Mouse (Mus musculus) midbrain, embryonic 14.5 days (tissue): ENCODE data around the gene Smim27. TPM values are rescaled to one million over a fixed set of nuclear protein-coding genes. Genes with fewer than 3 reads are reported as not detected.

Experiments used
- ATAC-seq: fragments of 200-750 bp; cut with Nextera tagmentation; 2 replicates; pipeline ENCODE4 v1.8.0; 2017; ENCODE audit warnings: moderate number of reproducible peaks, moderate library complexity; ENCODE audit not compliant: low FRiP score, low TSS enrichment
- DNase-seq: peaks from one replicate; pipeline ENCODE4 v3.0.0-alpha.2; 2015
- H3K27ac ChIP-seq: fragments of 300-500 bp; sonication (generic); replicated peaks from 2 replicates; pipeline ENCODE4 v1.5.1; 2014; ENCODE audit warnings: mild to moderate bottlenecking, low read depth, low read length, moderate library complexity
- H3K27me3 ChIP-seq: fragments of 300-500 bp; sonication (generic); 2 replicates; pipeline ENCODE4 v1.6.1; 2014; ENCODE audit warnings: low read length, control low read depth, mixed read lengths; ENCODE audit not compliant: control insufficient read depth, insufficient read depth
- H3K36me3 ChIP-seq: fragments of 300-500 bp; sonication (generic); 2 replicates; pipeline ENCODE4 v1.6.1; 2014; ENCODE audit warnings: low read length, control low read depth; ENCODE audit not compliant: control insufficient read depth, insufficient read depth
- H3K4me1 ChIP-seq: fragments of 300-500 bp; sonication (generic); 2 replicates; pipeline ENCODE4 v1.6.1; 2014; ENCODE audit warnings: mild to moderate bottlenecking, antibody characterized with exemption, low read length, control low read depth; ENCODE audit not compliant: control insufficient read depth, insufficient read depth
- H3K4me2 ChIP-seq: fragments of 300-500 bp; sonication (generic); 2 replicates; pipeline ENCODE4 v1.6.1; 2014; ENCODE audit warnings: mild to moderate bottlenecking, low read length, moderate library complexity
- H3K4me3 ChIP-seq: fragments of 300-500 bp; sonication (generic); replicated peaks from 2 replicates; pipeline ENCODE4 v1.5.1; 2014; ENCODE audit warnings: low read depth, low read length
- H3K9ac ChIP-seq: fragments of 300-500 bp; sonication (generic); replicated peaks from 2 replicates; pipeline ENCODE4 v1.6.1; 2014; ENCODE audit warnings: mild to moderate bottlenecking, low read length, moderate library complexity
- H3K9me3 ChIP-seq: fragments of 300-500 bp; sonication (generic); 2 replicates; pipeline ENCODE4 v1.6.1; 2016; ENCODE audit warnings: low read length, control low read depth, mixed read lengths; ENCODE audit not compliant: control insufficient read depth
- WGBS: fragments of 180-500 bp; shearing (Covaris S2); extraction: QIAGEN DNeasy Blood & Tissue Kit; methylation state at CpG from one replicate; pipeline ENCODE4 v1.1.7; 2014; 5-methylcytosine and 5-hydroxymethylcytosine counted together
- polyA plus RNA-seq: library from polyadenylated mRNA; unstranded; fragments of >200 nt; fragmentation: Nextera tagmentation; extraction: Ambion mirVana; gene quantifications from 2 replicates; pipeline ENCODE4 v1.2.1, GENCODE M21; 2014

The Smim27 gene
- polyA plus RNA-seq, 1 experiment from 2014 or later = 9.7 TPM

DNA sequence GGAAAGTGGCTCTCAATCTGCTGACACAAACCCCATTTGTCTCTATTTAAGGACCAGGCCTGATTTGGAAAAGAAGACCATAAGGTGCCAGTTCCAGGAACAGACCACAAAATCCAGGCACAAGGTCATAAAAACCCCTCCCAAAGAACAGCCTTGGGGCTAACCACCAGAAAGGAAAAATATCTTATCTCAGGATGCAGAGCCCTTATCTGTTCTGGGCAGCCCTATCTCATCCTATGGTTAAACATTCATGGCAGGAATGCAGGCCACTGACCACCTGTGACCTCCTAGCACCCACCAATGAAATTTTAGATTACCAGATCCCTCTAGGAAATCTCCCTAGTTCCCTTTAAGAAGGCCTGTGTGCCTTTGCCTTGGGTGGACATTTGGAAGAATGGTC is 40.3 kb downstream of the Smim27 start:
- DNase-seq (no peak), ATAC-seq (no peak)
- Histone ChIP-seq H3K27me3 (no peaks in the 10 kb centered on the region), H3K36me3 (no peaks in the 10 kb centered on the region), H3K9me3 (no peaks in the 10 kb centered on the region), H3K4me3 (no peak overlapping the region), H3K27ac (no peak overlapping the region), H3K4me1 (no peaks in the 10 kb centered on the region), H3K9ac (no peak overlapping the region), H3K4me2 (no peak overlapping the region)

DNA sequence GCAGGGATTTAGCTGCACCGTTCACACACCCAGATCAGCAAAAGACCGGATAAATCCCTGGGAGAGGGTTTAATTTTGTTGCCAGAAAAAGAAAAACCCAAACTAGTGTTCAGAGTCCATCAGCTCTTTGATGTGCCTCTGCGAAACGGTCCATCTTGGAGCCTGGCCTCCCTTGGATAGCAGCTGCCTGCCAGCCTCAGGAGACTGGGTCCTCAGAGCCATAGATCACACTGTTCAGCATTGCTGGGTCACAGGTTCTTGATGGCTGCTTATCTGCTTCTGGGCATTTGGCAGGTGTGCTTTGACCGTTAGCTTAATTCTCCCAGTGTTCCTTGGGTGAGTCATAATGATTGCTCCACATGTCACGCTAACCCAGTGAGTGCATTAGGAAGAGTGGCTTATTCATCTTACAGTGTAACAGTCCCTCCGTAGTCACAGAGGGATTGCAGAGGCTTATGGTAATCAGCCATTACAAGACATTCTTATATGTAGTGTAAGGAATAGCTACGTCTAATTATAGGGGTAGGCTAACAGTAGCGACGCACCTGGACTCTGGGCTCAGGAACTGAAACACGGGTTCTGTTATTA is 41.5 kb downstream of the Smim27 start:
- WGBS = 62% methylated on average over 11 of the region's 11 CpGs
- Histone ChIP-seq H3K27me3 (no peaks in the 10 kb centered on the region), H3K36me3 (no peaks in the 10 kb centered on the region), H3K9ac (no peak overlapping the region), H3K27ac (no peak overlapping the region), H3K4me1 (no peaks in the 10 kb centered on the region), H3K4me2 (no peak overlapping the region), H3K9me3 (no peaks in the 10 kb centered on the region), H3K4me3 (no peak overlapping the region)
- ATAC-seq (no peak; the same call in 1 of the 2 replicates), DNase-seq (peak; percentile 7)

DNA sequence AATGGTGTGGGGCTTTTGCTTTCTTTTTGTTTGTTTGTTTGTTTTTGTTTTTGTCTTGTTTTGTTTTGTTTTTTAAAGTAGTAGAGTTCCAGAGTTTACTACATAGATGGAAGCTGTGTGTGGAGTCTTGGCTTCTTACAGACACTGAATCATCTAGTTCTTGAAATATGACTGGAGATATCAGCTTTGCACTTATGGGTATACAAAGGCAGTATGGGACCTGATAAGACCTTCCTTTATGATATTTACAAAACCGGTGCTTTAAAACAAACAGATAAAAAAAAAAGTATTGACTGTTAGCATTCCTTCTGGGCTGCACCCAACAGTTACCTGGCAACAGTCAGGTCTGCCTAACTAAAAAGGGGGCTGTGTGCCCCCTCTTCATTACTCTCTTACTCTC is 42.8 kb downstream of the Smim27 start:
- DNase-seq = no peak
- H3K9ac ChIP-seq = no peak overlapping the region
- no peaks in the 10 kb centered on the region for H3K9me3 ChIP-seq
- ATAC-seq = no peak
- H3K27me3 ChIP-seq = no peaks in the 10 kb centered on the region
- no peak overlapping the region for H3K4me2 ChIP-seq
- WGBS = 90% methylated on average over 1 of the region's 1 CpGs
- H3K4me1 ChIP-seq = no peaks in the 10 kb centered on the region
- no peak overlapping the region for H3K4me3 ChIP-seq
- H3K27ac ChIP-seq = no peak overlapping the region
- no peaks in the 10 kb centered on the region for H3K36me3 ChIP-seq

DNA sequence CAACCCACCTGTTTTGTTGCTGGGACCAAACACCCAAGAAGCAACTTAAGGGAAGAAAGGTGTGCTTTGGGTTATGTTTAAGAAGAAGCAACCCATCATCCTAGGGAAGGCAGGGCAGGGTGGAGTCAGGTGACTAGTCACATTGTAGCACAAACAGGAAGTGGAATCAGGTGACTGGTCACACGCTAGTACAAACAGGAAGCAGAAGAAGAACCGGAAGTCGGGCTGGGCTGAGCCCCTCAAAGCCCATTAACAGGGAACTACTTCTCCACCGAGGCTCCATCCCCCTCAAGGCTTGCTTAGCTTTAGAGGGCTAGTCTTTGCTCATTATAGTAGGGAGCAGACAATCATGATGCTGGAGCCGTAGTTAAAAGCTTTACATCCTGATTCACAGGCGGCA is 43.6 kb downstream of the Smim27 start:
- DNase-seq (no peak), ATAC-seq (no peak)
- Histone ChIP-seq H3K36me3 (no peaks in the 10 kb centered on the region), H3K27ac (no peak overlapping the region), H3K4me2 (no peak overlapping the region), H3K27me3 (no peaks in the 10 kb centered on the region), H3K9me3 (no peaks in the 10 kb centered on the region), H3K4me3 (no peak overlapping the region), H3K9ac (no peak overlapping the region), H3K4me1 (no peaks in the 10 kb centered on the region)
- 84% methylated on average over 6 of the region's 6 CpGs for WGBS

DNA sequence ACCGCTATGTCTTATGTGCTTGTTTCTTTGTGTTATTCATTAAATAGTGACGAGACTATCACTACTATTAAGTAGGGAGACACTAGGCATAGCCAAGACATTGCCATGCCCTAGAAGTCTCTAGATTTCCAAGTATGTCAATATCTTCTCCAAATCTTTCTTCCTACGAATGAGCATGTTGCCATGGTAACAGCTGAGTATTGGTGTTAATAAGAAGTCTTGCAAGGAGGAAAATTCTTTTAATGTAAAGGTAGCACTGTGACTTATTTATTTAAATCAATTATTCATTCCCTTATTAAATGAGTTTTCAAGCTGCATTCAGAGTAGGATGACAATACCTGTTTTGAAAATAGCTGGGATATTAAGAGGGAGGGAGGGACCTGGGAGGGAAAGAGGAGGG is 48.0 kb downstream of the Smim27 start:
- Histone ChIP-seq H3K4me3 (no peak overlapping the region), H3K4me1 (no peaks in the 10 kb centered on the region), H3K36me3 (no peaks in the 10 kb centered on the region), H3K27ac (no peak overlapping the region), H3K9me3 (no peaks in the 10 kb centered on the region), H3K27me3 (no peaks in the 10 kb centered on the region), H3K4me2 (no peak overlapping the region), H3K9ac (no peak overlapping the region)
- 71% methylated on average over 3 of the region's 3 CpGs for WGBS
- DNase-seq (peak; percentile 59), ATAC-seq (no peak)

Other genes with a start within 250 kb of the Smim27 start
- gene Aco1, start 126.5 kb upstream of the Smim27 start, polyA plus RNA-seq = 31.2 and 48.2 TPM in 2 replicates
- 1.9 and 3.7 TPM in 2 replicates for gene Ddx58, start 29.8 kb upstream of the Smim27 start, polyA plus RNA-seq
- gene Topors, start 271 bp downstream of the Smim27 start, polyA plus RNA-seq = 24.3 and 36.2 TPM in 2 replicates
- 271 and 339 TPM in 2 replicates for gene Ndufb6, start 9.8 kb downstream of the Smim27 start, polyA plus RNA-seq
- 0.24 and 0.27 TPM in 2 replicates for gene Tmem215, start 202.6 kb downstream of the Smim27 start, polyA plus RNA-seq